Mouse (Mus musculus) neural tube, embryonic 14.5 days (tissue): ENCODE measurements around the gene Gm38394. TPM values are rescaled to one million over a fixed set of nuclear protein-coding genes. Genes with fewer than 3 reads are reported as not detected.

Experiments used
- polyA plus RNA-seq: library from polyadenylated mRNA; unstranded; fragments of >200 nt; fragmentation: Nextera tagmentation; extraction: Ambion mirVana; gene quantifications from 2 replicates; pipeline ENCODE4 v1.2.1, GENCODE M21; 2014

The Gm38394 gene
- polyA plus RNA-seq, 1 experiment from 2014 or later, result 5.9 TPM

Other genes starting within 250 kb of the Gm38394 start
- 4.0 and 5.2 TPM in 2 replicates for gene Sox13, start 236.9 kb downstream of the Gm38394 start, polyA plus RNA-seq
- gene Snrpe, start 51.0 kb downstream of the Gm38394 start, polyA plus RNA-seq, result 425 and 449 TPM in 2 replicates
- not detected in 2 replicates for gene Zbed6, start 433 bp downstream of the Gm38394 start, polyA plus RNA-seq
- gene Lax1, start 28.8 kb upstream of the Gm38394 start, polyA plus RNA-seq, result 0.12 and 0.15 TPM in 2 replicates
- 17.6 and 30.3 TPM in 2 replicates for gene Atp2b4, start 139.7 kb upstream of the Gm38394 start, polyA plus RNA-seq
- gene Optc, start 246.7 kb upstream of the Gm38394 start, polyA plus RNA-seq, result 1.7 and 2.9 TPM in 2 replicates